Mouse (Mus musculus): ENCODE measurements at regions not wholly inside any gene's neighbourhood (a gene's known extent, or its start where the extent isn't known, plus 50 kb on each side); places are given as distances from the start of the nearest gene placed in this dataset.

DNA sequence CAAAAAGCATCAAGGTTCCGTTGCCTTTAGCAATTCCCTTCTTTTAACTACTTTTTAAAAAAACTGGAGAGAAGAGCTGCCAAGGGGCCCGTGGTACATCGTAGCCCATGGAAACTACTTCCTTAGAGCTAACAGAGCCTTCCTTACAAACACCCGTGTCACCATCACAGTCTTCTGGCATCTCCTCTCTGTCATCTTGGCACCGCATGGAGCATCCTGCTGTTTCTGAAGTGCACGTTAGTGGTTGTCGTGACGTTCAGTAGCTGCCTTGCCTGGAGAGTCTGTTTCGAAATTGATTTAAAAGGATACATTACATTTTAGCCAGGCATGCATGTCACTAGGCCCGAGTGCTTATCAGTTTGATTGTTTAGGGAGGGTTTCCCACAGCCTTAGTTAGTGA is 111.4 kb upstream of the Adgrl2 start:
- no peaks in the 10 kb centered on the region for H3K4me1 ChIP-seq
- no peak overlapping the region for H3K4me2 ChIP-seq
- no peaks in the 10 kb centered on the region for H3K36me3 ChIP-seq
- no peak overlapping the region for H3K27ac ChIP-seq
- H3K4me3 ChIP-seq, result no peak overlapping the region
- no peak overlapping the region for H3K9ac ChIP-seq
- H3K9me3 ChIP-seq, result no peaks in the 10 kb centered on the region
- no peaks in the 10 kb centered on the region for H3K27me3 ChIP-seq
- WGBS, result 69% methylated on average over 10 of the region's 10 CpGs
- ATAC-seq (ENCODE audit: insufficient number of reproducible peaks, low FRiP score, low TSS enrichment, low read depth), result no peak

DNA sequence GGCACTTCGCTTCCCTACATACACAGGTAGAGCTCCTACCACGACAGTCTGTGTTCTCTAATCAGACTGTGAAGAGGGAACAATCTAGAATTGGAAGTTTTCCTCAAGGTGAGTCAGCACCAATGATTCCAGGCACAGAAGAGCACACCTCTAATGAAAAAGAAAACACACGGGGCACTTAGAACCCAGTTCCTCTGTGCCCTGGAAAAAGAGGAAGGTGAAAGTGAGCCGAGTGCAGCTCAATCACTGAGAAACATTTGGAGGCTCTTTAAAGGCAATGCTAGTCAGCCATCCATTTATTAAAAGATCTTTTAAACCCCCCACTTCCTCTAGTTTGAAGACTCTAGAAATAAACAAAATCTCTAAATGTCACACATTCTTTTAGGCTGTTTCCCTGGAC is 108.4 kb upstream of the Adgrl2 start:
- Histone ChIP-seq H3K27ac (no peak overlapping the region), H3K27me3 (no peaks in the 10 kb centered on the region), H3K4me1 (no peaks in the 10 kb centered on the region), H3K4me3 (no peak overlapping the region), H3K9ac (no peak overlapping the region), H3K9me3 (no peaks in the 10 kb centered on the region), H3K36me3 (no peaks in the 10 kb centered on the region), H3K4me2 (no peak overlapping the region)
- no peak for ATAC-seq (ENCODE audit: insufficient number of reproducible peaks, low FRiP score, low TSS enrichment, low read depth)
- WGBS, result 58% methylated on average over 4 of the region's 4 CpGs

DNA sequence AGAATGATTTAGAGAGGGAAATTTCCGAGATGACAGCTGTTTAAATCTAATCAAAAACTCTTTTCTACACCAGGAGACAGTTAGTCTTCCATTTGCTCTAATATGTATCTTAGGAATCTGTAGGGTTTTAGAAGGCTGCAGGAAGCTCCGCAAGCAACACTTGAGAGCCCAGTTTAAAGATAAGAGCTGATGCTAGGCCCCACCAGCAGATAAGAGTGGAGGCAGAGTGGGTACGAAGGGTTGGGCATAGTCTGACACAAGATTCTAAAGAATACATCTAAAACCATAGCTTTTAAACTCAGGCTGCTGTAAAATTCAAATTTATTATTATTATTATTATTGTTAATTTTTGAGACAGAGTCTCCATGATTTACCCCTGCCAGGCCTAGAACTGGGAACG is 106.7 kb upstream of the Adgrl2 start:
- peaks cover 2% of the 10 kb centered on the region; the same call in 1 of the 2 replicates for H3K4me1 ChIP-seq
- no peaks in the 10 kb centered on the region for H3K36me3 ChIP-seq
- no peak overlapping the region for H3K4me3 ChIP-seq
- no peak overlapping the region for H3K4me2 ChIP-seq
- no peaks in the 10 kb centered on the region for H3K27me3 ChIP-seq
- H3K27ac ChIP-seq, result no peak overlapping the region
- WGBS, result 74% methylated on average over 4 of the region's 4 CpGs
- ATAC-seq (ENCODE audit: insufficient number of reproducible peaks, low FRiP score, low TSS enrichment, low read depth), result no peak
- H3K9ac ChIP-seq, result no peak overlapping the region
- no peaks in the 10 kb centered on the region for H3K9me3 ChIP-seq

DNA sequence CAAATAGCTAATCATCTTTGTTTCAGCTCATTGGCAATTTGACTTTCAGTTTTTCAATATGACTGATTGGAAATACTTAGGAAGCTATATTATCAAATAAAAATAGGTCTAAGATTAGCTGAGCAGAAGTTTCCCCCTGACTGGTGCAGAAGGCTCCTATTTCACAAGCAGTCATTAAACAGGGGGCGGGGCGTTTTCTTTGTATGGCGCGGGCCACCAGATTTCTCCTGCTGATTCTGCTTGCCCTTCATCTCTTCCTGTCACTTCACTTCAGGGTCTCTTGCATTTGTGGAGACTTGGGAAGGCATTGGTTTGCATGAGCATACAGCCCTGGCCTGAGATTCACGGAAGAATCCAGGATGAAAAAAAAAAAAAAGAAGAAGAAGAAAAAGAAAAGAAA is 102.3 kb upstream of the Adgrl2 start:
- no peak overlapping the region for H3K27ac ChIP-seq
- H3K36me3 ChIP-seq, result no peaks in the 10 kb centered on the region
- no peaks in the 10 kb centered on the region for H3K27me3 ChIP-seq
- H3K4me3 ChIP-seq, result no peak overlapping the region
- peaks cover 13% of the 10 kb centered on the region for H3K4me1 ChIP-seq
- ATAC-seq (ENCODE audit: insufficient number of reproducible peaks, low FRiP score, low TSS enrichment, low read depth), result no peak
- WGBS, result 6% methylated on average over 5 of the region's 5 CpGs
- H3K4me2 ChIP-seq, result no peak overlapping the region; the same call in 1 of the 2 replicates
- no peak overlapping the region for H3K9ac ChIP-seq
- H3K9me3 ChIP-seq, result no peaks in the 10 kb centered on the region

DNA sequence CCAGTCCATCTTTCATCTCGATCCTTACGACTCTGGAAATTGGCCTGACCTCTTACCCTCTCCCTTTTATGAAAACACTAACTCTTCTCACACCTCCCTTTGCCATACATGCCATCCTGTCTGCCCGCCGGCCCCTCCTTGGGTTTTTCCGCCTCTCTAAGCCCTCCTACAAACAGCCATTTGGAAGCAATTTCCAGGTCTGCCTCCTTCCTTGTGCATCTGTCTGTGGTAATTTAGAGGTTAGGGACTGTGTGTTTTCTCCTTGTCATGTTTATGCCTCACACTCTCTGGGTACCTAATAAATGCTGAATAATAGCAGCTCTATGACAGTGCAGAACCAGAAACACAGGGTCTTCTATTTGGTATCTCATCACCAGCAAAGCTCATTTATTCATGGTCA is 99.7 kb upstream of the Adgrl2 start:
- WGBS, result 30% methylated on average over 5 of the region's 5 CpGs
- Histone ChIP-seq H3K27me3 (no peaks in the 10 kb centered on the region), H3K9ac (no peak overlapping the region), H3K4me3 (no peak overlapping the region), H3K4me1 (peaks cover 13% of the 10 kb centered on the region), H3K36me3 (no peaks in the 10 kb centered on the region), H3K9me3 (no peaks in the 10 kb centered on the region), H3K4me2 (no peak overlapping the region), H3K27ac (no peak overlapping the region)
- ATAC-seq (ENCODE audit: insufficient number of reproducible peaks, low FRiP score, low TSS enrichment, low read depth), result no peak

DNA sequence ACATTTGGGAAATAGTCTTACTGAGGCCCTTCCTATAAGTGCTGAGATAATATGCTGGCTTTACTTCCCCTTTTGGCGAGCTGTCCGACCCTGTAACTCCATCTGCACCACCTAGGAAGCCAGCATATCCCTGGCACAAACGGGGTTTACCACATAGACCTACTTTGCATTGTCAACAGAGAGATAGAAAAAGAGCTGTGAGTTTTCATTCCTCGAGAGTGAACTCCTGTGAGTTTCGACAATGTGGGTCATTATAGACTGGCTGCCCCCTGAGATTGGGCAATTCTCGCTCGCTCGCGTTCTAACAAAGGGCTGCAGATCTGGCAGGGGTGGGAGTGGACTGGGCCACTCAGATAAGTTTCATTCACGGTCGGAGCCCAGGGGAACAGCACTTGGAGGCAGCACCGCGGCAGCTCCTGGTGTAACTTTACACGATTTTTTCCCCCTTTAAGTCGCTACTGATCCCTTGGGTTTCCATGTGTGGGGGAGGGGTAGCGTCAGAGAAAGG is 98.3 kb upstream of the Adgrl2 start:
- no peak for ATAC-seq (ENCODE audit: insufficient number of reproducible peaks, low FRiP score, low TSS enrichment, low read depth)
- no peaks in the 10 kb centered on the region for H3K27me3 ChIP-seq
- no peak overlapping the region for H3K27ac ChIP-seq
- no peaks in the 10 kb centered on the region for H3K9me3 ChIP-seq
- H3K4me2 ChIP-seq, result peak overlapping the region; percentile 51
- H3K4me1 ChIP-seq, result peaks cover 13% of the 10 kb centered on the region
- H3K4me3 ChIP-seq, result peak overlapping the region; percentile 29
- 0 out of 2 replicates have a peak overlapping the region, but pooled peaks have one; percentile 10 for H3K9ac ChIP-seq
- 5% methylated on average over 16 of the region's 16 CpGs for WGBS
- no peaks in the 10 kb centered on the region for H3K36me3 ChIP-seq

DNA sequence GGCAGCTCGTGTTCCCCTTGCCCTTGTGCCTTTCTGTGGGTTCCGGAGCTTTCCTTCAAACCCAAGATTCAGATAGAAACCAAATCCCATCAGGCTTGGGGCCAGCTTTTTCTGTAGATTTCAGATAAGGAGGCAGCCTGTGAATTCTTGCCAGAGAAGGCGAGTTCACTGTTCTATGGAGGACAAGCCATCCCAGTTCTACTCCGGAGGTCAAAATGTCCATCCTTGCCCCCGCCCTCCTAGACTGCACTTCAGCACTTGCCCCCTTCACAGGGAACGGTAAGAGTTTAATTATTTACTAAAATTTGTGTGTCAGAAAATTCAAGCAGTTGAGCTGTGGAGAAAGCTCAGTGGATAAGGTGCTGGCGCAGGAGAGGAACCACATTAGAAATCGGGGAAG is 97.1 kb upstream of the Adgrl2 start:
- Histone ChIP-seq H3K4me3 (no peak overlapping the region), H3K9ac (no peak overlapping the region), H3K4me2 (no peak overlapping the region), H3K36me3 (no peaks in the 10 kb centered on the region), H3K4me1 (peaks cover 16% of the 10 kb centered on the region), H3K27ac (no peak overlapping the region), H3K27me3 (no peaks in the 10 kb centered on the region), H3K9me3 (no peaks in the 10 kb centered on the region)
- no peak for ATAC-seq (ENCODE audit: insufficient number of reproducible peaks, low FRiP score, low TSS enrichment, low read depth)
- WGBS, result 82% methylated on average over 8 of the region's 8 CpGs

DNA sequence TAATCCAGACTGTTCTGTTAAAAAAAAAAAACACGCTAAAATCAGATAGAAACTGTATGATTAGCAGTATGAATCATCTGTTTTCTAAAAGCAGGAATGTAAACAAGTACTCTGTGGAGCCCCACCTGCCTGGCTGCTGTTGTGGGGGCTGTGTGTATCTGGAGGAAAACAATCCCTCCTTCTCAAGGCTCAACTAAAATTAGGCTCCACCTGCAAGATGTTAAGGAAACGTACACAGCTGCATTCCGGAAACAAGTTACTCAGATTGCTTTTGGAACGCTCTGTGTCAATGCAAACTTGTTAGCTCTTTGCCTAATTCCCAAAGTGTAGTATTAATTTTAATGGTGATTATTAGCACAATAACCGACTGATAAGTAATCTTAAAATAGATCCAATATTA is 96.3 kb upstream of the Adgrl2 start:
- no peak for ATAC-seq (ENCODE audit: insufficient number of reproducible peaks, low FRiP score, low TSS enrichment, low read depth)
- H3K4me3 ChIP-seq, result no peak overlapping the region
- no peaks in the 10 kb centered on the region for H3K36me3 ChIP-seq
- no peaks in the 10 kb centered on the region for H3K27me3 ChIP-seq
- no peaks in the 10 kb centered on the region for H3K9me3 ChIP-seq
- no peak overlapping the region for H3K4me2 ChIP-seq
- H3K9ac ChIP-seq, result no peak overlapping the region
- 30% methylated on average over 5 of the region's 5 CpGs for WGBS
- H3K27ac ChIP-seq, result no peak overlapping the region
- peaks cover 16% of the 10 kb centered on the region for H3K4me1 ChIP-seq

DNA sequence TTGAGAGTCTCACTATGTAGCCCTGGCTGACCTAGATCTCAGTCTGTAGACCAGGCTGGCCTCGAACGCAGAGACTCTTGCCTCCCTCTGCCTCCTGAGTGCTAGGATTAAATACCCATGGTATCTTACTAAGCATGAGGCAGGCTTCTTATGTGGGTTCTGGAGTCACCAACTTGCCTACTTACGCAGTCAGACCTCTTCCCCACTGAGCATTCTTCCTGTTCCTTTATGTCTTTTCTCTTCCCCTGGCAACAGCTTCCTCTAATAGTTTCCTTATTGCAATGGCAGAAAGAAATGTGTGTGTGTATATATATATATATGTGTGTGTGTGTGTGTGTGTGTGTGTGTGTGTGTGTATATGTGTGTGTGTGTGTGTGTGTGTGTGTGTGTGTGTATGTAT is 95.7 kb upstream of the Adgrl2 start:
- ATAC-seq (ENCODE audit: insufficient number of reproducible peaks, low FRiP score, low TSS enrichment, low read depth), result no peak
- H3K27ac ChIP-seq, result peak overlapping the region; percentile 50; the same call in 1 of the 2 replicates
- no peaks in the 10 kb centered on the region for H3K36me3 ChIP-seq
- no peaks in the 10 kb centered on the region for H3K9me3 ChIP-seq
- WGBS, result 77% methylated on average over 3 of the region's 3 CpGs
- H3K4me1 ChIP-seq, result peaks cover 16% of the 10 kb centered on the region
- no peaks in the 10 kb centered on the region for H3K27me3 ChIP-seq
- no peak overlapping the region for H3K4me3 ChIP-seq
- H3K9ac ChIP-seq, result no peak overlapping the region
- no peak overlapping the region for H3K4me2 ChIP-seq

DNA sequence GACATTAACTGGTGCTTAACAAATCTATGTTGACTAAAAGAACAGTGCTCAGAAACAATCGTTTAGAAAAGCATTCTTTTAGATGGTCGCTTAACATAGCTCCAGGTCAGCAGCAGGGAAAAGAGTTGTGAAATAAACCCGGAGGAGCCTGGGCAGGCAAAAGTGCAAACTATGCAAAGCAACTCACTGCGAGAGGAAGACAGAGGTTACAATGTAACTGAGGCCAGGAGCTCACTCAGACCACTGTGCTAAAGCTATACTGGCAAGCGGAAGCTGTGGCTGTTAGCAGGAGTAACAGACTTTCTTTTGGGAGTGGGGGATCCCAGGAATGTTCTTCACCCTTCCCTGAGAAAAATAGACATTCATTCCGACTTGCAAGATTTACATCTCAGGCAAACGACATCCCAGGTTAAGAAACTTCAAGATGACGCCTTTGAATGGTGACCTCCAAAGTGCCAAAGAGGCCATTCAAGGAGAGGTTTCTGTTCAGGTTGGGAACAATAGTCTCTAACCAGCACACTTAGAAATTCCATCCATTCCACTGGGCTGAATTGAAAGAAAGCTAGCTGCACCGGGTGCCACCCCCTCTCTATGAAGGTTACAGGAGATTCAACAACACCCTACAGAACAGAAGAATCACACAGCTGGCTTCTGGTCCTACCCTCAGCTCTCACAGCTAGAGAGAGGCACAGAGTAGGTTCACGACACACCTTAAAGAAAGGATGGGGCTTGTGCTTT is 94.7 kb upstream of the Adgrl2 start:
- peaks cover 16% of the 10 kb centered on the region for H3K4me1 ChIP-seq
- no peak overlapping the region for H3K4me3 ChIP-seq
- H3K4me2 ChIP-seq, result no peak overlapping the region
- H3K27me3 ChIP-seq, result no peaks in the 10 kb centered on the region
- H3K36me3 ChIP-seq, result no peaks in the 10 kb centered on the region
- 51% methylated on average over 10 of the region's 10 CpGs for WGBS
- H3K27ac ChIP-seq, result no peak overlapping the region
- no peaks in the 10 kb centered on the region for H3K9me3 ChIP-seq
- ATAC-seq (ENCODE audit: insufficient number of reproducible peaks, low FRiP score, low TSS enrichment, low read depth), result no peak
- H3K9ac ChIP-seq, result no peak overlapping the region

DNA sequence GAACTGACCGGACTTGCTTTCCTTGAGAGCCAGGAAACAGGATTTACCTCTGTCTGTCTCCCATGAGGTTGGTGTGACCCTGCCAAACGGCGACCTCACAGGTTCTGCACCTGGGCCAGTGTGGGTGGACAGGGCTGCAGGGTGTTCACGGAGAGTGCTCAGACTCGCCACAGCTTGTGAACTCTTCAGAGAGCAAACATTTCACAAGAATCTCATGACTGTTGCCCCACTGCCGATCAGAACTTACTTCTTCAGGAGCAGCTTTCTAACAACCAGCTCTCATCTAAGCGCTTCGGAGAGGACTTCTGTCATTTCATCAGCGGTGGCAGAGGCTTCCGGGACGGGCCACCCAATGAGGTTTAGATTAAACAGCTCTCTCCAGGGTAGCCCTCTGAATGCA is 93.0 kb upstream of the Adgrl2 start:
- H3K27me3 ChIP-seq, result no peaks in the 10 kb centered on the region
- no peak overlapping the region for H3K27ac ChIP-seq
- H3K9ac ChIP-seq, result no peak overlapping the region

DNA sequence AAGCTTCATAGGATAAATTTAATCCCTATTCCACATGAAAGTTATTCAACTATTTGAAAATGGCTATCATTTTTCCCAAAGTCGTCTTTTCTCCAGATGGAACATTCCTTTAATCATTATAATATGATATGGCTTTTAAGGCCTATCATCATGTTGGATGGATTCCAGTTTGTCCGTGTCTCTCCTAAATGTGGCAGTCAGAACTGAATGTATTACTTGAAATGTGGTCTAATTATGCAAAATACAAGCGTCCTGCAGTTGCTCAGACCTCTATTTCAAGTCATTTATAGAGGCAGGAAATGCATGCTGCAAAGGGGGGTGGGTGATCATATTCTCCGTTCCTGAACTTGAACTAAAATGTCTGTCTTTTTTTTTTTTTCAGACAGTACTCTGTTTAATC is 88.5 kb upstream of the Adgrl2 start:
- Histone ChIP-seq H3K9me3 (no peaks in the 10 kb centered on the region), H3K27me3 (no peaks in the 10 kb centered on the region), H3K4me2 (no peak overlapping the region), H3K4me3 (no peak overlapping the region), H3K27ac (no peak overlapping the region), H3K36me3 (no peaks in the 10 kb centered on the region), H3K4me1 (peaks cover 20% of the 10 kb centered on the region), H3K9ac (no peak overlapping the region)
- 33% methylated on average over 4 of the region's 4 CpGs for WGBS
- ATAC-seq (ENCODE audit: insufficient number of reproducible peaks, low FRiP score, low TSS enrichment, low read depth), result no peak

More for the DNA sequence above, 93.0 kb upstream of the Adgrl2 start:
- ATAC-seq (ENCODE audit: insufficient number of reproducible peaks, low FRiP score, low TSS enrichment, low read depth), result no peak
- 39% methylated on average over 11 of the region's 11 CpGs for WGBS
- Histone ChIP-seq H3K4me1 (peaks cover 7% of the 10 kb centered on the region; the same call in 1 of the 2 replicates), H3K36me3 (no peaks in the 10 kb centered on the region), H3K9me3 (no peaks in the 10 kb centered on the region), H3K4me3 (no peak overlapping the region), H3K4me2 (no peak overlapping the region)
